Mouse (Mus musculus) limb, embryonic 15.5 days (tissue): ENCODE results near the gene Cbll1. TPM values are rescaled to one million over a fixed set of nuclear protein-coding genes. Genes with fewer than 3 reads are reported as not detected.
A peak's percentile ranks its signal among the peaks of the same experiment; 100 is the strongest.
"Not testable (repeated sequence)": the region's sequence is repeated elsewhere in the genome, so short reads cannot be mapped to it uniquely, and the experiment has no call there.

Experiments used
- ATAC-seq: fragments of 200-750 bp; cut with Nextera tagmentation; 2 replicates; pipeline ENCODE4 v1.8.0; 2017; ENCODE audit warnings: low read depth, moderate TSS enrichment; ENCODE audit not compliant: insufficient number of reproducible peaks, low FRiP score, low TSS enrichment
- H3K27ac ChIP-seq: fragments of 300-500 bp; sonication (generic); 2 replicates; pipeline ENCODE4 v1.5.1; 2015; ENCODE audit warnings: moderate library complexity, mild to moderate bottlenecking, inconsistent platforms
- H3K27me3 ChIP-seq: fragments of 300-500 bp; sonication (generic); 2 replicates; pipeline ENCODE4 v1.6.1; 2015; ENCODE audit warnings: inconsistent platforms
- H3K36me3 ChIP-seq: fragments of 300-500 bp; sonication (generic); 2 replicates; pipeline ENCODE4 v1.6.1; 2015; ENCODE audit warnings: inconsistent platforms
- H3K4me1 ChIP-seq: fragments of 300-500 bp; sonication (generic); 2 replicates; pipeline ENCODE4 v1.6.1; 2015; ENCODE audit warnings: inconsistent platforms
- H3K4me2 ChIP-seq: fragments of 300-500 bp; sonication (generic); 2 replicates; pipeline ENCODE4 v1.6.1; 2015; ENCODE audit warnings: mild to moderate bottlenecking, inconsistent platforms
- H3K4me3 ChIP-seq: fragments of 300-500 bp; sonication (generic); 2 replicates; pipeline ENCODE4 v1.5.1; 2015; ENCODE audit warnings: mild to moderate bottlenecking, inconsistent platforms
- H3K9ac ChIP-seq: fragments of 300-500 bp; sonication (generic); 2 replicates; pipeline ENCODE4 v1.6.1; 2015; ENCODE audit warnings: inconsistent platforms
- H3K9me3 ChIP-seq: fragments of 300-500 bp; sonication (generic); 2 replicates; pipeline ENCODE4 v1.6.1; 2016; ENCODE audit warnings: inconsistent platforms
- WGBS: fragments of 180-500 bp; shearing (Covaris S2); methylation state at CpG from one replicate; pipeline ENCODE4 v1.1.7; 2015; 5-methylcytosine and 5-hydroxymethylcytosine counted together
- polyA plus RNA-seq: library from polyadenylated mRNA; unstranded; fragments of >200 nt; fragmentation: Nextera tagmentation; extraction: Ambion mirVana; gene quantifications from 2 replicates; pipeline ENCODE4 v1.2.1, GENCODE M21; 2015

Cbll1 gene
- polyA plus RNA-seq, 1 experiment from 2014 or later: 10.6 TPM

- WGBS: 54% methylated on average over 6 of the region's 6 CpGs
- no peak for ATAC-seq
- Histone ChIP-seq H3K27ac (no peak overlapping the region), H3K4me3 (no peak overlapping the region), H3K9me3 (no peaks in the 10 kb centered on the region), H3K4me2 (no peak overlapping the region), H3K36me3 (no peaks in the 10 kb centered on the region), H3K9ac (no peak overlapping the region), H3K27me3 (no peaks in the 10 kb centered on the region), H3K4me1 (no peaks in the 10 kb centered on the region)
Observed at GRCm38 (mm10) chr12:31520119-31520518, 20.7 kb upstream of the Cbll1 start.

DNA sequence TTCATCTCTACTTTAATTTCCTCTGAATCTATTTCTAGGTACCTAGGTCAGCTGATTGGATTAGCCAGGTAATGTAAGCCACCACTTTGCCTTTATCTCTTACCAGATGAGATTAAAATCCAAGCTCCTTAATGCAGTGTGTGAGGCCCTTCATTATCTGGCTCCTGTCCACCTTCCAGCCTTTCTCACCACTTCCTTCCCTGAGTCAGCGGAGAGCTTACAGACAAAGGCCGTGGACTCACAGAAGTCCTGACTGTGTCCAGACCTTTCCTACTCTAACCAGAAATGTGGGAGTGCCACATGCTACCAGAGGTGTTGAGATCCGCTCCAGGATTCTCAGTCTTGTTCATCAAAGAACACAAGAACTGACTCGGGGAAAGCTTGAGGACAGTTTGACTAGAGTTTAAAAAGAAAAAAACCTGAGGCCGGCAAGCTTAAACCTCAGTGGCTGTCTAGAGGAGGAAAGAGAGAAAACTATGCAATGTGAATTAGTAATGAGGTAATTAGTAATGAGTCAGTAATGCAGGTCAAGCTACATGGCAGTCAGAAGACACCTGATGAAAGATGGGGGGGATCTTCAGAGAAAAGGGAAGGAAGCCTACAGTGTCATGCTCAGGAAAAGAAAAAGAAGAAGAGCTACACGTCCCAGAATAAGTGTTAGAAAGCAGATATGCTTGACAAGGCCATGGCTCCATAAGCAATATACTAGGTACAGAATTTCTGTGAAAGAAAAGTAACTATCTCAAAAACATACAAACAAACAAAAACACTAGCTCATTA is 14.5 kb upstream of the Cbll1 start:
- Histone ChIP-seq H3K4me1 (no peaks in the 10 kb centered on the region), H3K9me3 (no peaks in the 10 kb centered on the region), H3K36me3 (no peaks in the 10 kb centered on the region), H3K27me3 (0 out of 2 replicates have a peak, but pooled peaks cover 1% of the 10 kb centered on the region), H3K4me3 (no peak overlapping the region), H3K9ac (no peak overlapping the region), H3K27ac (no peak overlapping the region), H3K4me2 (no peak overlapping the region)
- WGBS: 79% methylated on average over 6 of the region's 6 CpGs
- ATAC-seq: no peak

GRCm38 (mm10) chr12:31512634-31513411 is 13.4 kb upstream of the Cbll1 start:
- Histone ChIP-seq H3K4me3 (no peak overlapping the region), H3K27me3 (0 out of 2 replicates have a peak, but pooled peaks cover 4% of the 10 kb centered on the region), H3K27ac (no peak overlapping the region), H3K9ac (no peak overlapping the region), H3K4me1 (no peaks in the 10 kb centered on the region), H3K9me3 (no peaks in the 10 kb centered on the region), H3K36me3 (no peaks in the 10 kb centered on the region), H3K4me2 (no peak overlapping the region)
- 83% methylated on average over 14 of the region's 14 CpGs for WGBS
- ATAC-seq: no peak

GRCm38 (mm10) chr12:31511218-31511617 is 11.8 kb upstream of the Cbll1 start:
- Histone ChIP-seq H3K9me3 (no peaks in the 10 kb centered on the region), H3K9ac (no peak overlapping the region), H3K4me2 (no peak overlapping the region), H3K36me3 (no peaks in the 10 kb centered on the region), H3K27ac (no peak overlapping the region), H3K4me3 (no peak overlapping the region), H3K4me1 (no peaks in the 10 kb centered on the region), H3K27me3 (0 out of 2 replicates have a peak, but pooled peaks cover 4% of the 10 kb centered on the region)
- no peak for ATAC-seq
- WGBS: 29% methylated on average over 5 of the region's 5 CpGs

DNA sequence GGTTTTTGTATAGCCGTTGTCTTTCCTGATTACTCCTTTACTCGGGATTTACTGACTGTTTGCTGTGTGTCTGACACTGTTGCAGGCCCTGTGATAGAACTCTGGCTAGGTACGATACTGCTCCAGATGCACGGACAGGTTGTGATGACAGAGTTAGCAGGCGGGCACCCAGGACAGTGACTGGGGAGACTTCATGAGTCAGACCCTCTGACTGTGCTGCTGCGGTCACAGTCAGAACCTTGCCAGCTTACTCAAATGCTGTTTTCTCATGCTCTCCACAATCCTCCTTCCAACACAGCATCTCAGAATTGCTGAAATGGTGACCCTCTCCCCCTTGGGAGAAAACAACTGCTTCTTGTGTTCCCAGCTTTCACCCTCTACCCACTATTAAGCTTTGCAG is 9.1 kb upstream of the Cbll1 start:
- Histone ChIP-seq H3K4me1 (no peaks in the 10 kb centered on the region), H3K9me3 (no peaks in the 10 kb centered on the region), H3K4me3 (no peak overlapping the region), H3K27ac (no peak overlapping the region), H3K27me3 (0 out of 2 replicates have a peak, but pooled peaks cover 4% of the 10 kb centered on the region), H3K4me2 (no peak overlapping the region), H3K36me3 (no peaks in the 10 kb centered on the region), H3K9ac (no peak overlapping the region)
- ATAC-seq: no peak
- WGBS: 89% methylated on average over 6 of the region's 6 CpGs

- Histone ChIP-seq H3K27me3 (0 out of 2 replicates have a peak, but pooled peaks cover 4% of the 10 kb centered on the region), H3K36me3 (no peaks in the 10 kb centered on the region), H3K9ac (no peak overlapping the region), H3K9me3 (no peaks in the 10 kb centered on the region), H3K4me3 (no peak overlapping the region), H3K4me2 (no peak overlapping the region), H3K4me1 (no peaks in the 10 kb centered on the region), H3K27ac (no peak overlapping the region)
- WGBS: 39% methylated on average over 6 of the region's 6 CpGs
- no peak for ATAC-seq
Observed at GRCm38 (mm10) chr12:31507718-31508364, 8.4 kb upstream of the Cbll1 start.

- Histone ChIP-seq H3K4me1 (peaks cover 9% of the 10 kb centered on the region; the same call in 1 of the 2 replicates), H3K4me2 (no peak overlapping the region), H3K9ac (no peak overlapping the region), H3K27ac (no peak overlapping the region), H3K9me3 (no peaks in the 10 kb centered on the region), H3K27me3 (no peaks in the 10 kb centered on the region), H3K36me3 (no peaks in the 10 kb centered on the region), H3K4me3 (no peak overlapping the region)
- ATAC-seq: no peak
Observed at GRCm38 (mm10) chr12:31503211-31503610, 3.8 kb upstream of the Cbll1 start.

DNA sequence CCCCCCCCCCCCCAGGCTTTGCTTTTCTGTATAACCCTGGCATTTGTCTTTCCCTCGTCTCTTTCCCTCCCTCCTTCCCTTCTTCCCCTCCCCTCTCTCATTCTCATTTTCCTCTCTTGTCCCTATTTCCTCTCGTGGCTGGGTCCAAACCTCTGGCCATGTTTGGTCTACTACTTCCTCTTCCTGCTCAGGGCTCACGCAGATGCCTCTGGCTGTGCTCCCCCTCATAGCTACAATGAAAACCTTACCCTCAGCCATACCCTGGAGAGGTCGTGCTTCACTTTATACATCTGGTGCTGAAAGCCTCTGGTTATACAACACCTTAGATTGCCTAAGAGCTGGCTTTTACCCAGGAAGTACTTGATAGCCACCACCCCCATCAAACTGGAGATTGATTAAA is 1.9 kb upstream of the Cbll1 start:
- Histone ChIP-seq H3K27ac (no peak overlapping the region), H3K9me3 (no peaks in the 10 kb centered on the region), H3K36me3 (no peaks in the 10 kb centered on the region), H3K4me3 (no peak overlapping the region), H3K4me1 (peaks cover 13% of the 10 kb centered on the region), H3K9ac (no peak overlapping the region), H3K4me2 (no peak overlapping the region), H3K27me3 (no peaks in the 10 kb centered on the region)
- no peak for ATAC-seq
- 51% methylated on average over 4 of the region's 4 CpGs for WGBS

DNA sequence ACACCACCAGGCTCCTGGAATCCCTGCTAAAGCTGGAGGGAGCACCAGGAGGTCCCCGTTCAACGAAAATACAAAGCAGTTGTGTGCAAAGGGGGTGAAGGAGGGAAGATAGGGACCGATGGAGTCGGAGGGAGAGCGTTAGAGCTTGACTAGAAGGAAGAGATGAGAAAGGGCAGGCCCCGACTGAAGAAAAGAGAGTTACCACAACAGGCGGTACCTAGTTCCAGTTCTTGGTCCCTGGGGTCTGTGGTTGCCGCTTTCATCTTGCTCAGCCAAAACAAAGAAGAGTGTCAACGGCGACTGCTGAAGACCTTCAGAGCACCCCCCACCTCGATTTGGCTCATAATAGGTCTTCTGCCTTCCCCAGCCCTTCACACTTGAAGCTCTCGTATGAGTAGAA is 780 bp upstream of the Cbll1 start:
- no peaks in the 10 kb centered on the region for H3K36me3 ChIP-seq
- H3K9me3 ChIP-seq: no peaks in the 10 kb centered on the region
- no peak; the same call in 1 of the 2 replicates for ATAC-seq
- no peaks in the 10 kb centered on the region for H3K27me3 ChIP-seq
- H3K4me1 ChIP-seq: peaks cover 13% of the 10 kb centered on the region
- peak overlapping the region; percentile 91 for H3K27ac ChIP-seq
- peak overlapping the region; percentile 95 for H3K4me3 ChIP-seq
- peak overlapping the region; percentile 81 for H3K4me2 ChIP-seq
- peak overlapping the region; percentile 76 for H3K9ac ChIP-seq
- 2% methylated on average over 12 of the region's 12 CpGs for WGBS

DNA sequence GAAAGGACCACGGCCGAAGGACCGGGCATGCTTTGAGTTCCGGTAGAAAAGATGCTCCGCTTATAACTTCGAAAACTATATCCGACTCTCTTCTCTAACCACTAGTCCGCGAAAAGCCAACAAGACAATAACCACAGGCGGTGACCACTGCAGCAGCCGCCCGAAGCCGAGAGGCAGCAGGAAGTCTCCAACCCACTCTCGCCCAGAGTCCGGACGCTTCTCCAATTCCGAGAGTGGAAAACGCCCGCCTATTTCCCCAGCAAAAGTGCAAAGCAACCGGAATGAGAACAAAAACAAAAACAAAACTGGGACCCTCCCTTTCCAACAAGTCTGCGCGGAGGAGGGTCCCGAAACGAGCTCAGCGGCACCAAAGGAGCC is 491 bp downstream of the Cbll1 start:
- Histone ChIP-seq H3K27ac (peak overlapping the region; percentile 91), H3K27me3 (no peaks in the 10 kb centered on the region), H3K4me2 (peak overlapping the region; percentile 53), H3K9ac (peak overlapping the region; percentile 76), H3K36me3 (peaks cover 5% of the 10 kb centered on the region), H3K4me3 (peak overlapping the region; percentile 95), H3K9me3 (no peaks in the 10 kb centered on the region), H3K4me1 (peaks cover 13% of the 10 kb centered on the region)
- 1% methylated on average over 25 of the region's 25 CpGs for WGBS
- ATAC-seq: no peak

DNA sequence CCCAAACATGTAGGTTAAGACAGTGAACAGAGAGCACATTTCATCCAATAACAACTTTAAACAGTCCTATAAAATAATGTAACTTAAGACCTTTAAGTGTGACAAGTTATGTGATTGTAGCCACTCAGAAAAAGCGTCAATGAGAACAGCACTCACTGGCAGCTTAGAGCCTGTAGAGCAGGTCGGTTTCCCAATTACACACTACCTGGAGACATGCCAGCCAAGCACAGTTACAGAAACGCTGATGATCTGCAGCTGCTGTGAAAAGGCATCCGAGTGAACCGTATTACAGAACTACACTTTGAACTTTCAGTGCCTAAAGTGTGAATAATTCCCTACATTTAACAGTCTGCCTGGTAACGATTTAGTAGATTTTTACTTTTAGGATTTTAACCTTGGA is 13.0 kb downstream of the Cbll1 start:
- no peaks in the 10 kb centered on the region for H3K4me1 ChIP-seq
- no peak overlapping the region for H3K27ac ChIP-seq
- peaks cover 29% of the 10 kb centered on the region for H3K36me3 ChIP-seq
- H3K9ac ChIP-seq: no peak overlapping the region
- no peaks in the 10 kb centered on the region for H3K27me3 ChIP-seq
- H3K9me3 ChIP-seq: no peaks in the 10 kb centered on the region
- no peak for ATAC-seq
- WGBS: 31% methylated on average over 6 of the region's 6 CpGs
- no peak overlapping the region for H3K4me3 ChIP-seq
- no peak overlapping the region for H3K4me2 ChIP-seq

- H3K9me3 ChIP-seq, H3K9ac ChIP-seq, ATAC-seq, H3K27ac ChIP-seq, H3K4me2 ChIP-seq, H3K36me3 ChIP-seq, H3K4me1 ChIP-seq, H3K4me3 ChIP-seq, H3K27me3 ChIP-seq: not testable (repeated sequence)
- WGBS: 88% methylated on average over 6 of the region's 6 CpGs
Observed at GRCm38 (mm10) chr12:31478182-31478581, 21.2 kb downstream of the Cbll1 start.
